Mouse (Mus musculus) stomach, embryonic 14.5 days (tissue): Measurements from ENCODE around the gene Slc35b3. TPM values are rescaled to one million over a fixed set of nuclear protein-coding genes. Genes with fewer than 3 reads are reported as not detected.

ENCODE experiments used
- ATAC-seq: fragments of 200-750 bp; cut with Nextera tagmentation; 2 replicates; pipeline ENCODE4 v1.8.0; 2017; ENCODE audit warnings: low read depth, moderate TSS enrichment; ENCODE audit not compliant: insufficient number of reproducible peaks, insufficient read depth, low FRiP score
- H3K27ac ChIP-seq: fragments of 300-500 bp; sonication (generic); 2 replicates; pipeline ENCODE4 v1.5.1; 2014; ENCODE audit warnings: mild to moderate bottlenecking, low read length, moderate library complexity, mixed read lengths
- H3K27me3 ChIP-seq: fragments of 300-500 bp; sonication (generic); 2 replicates; pipeline ENCODE4 v1.6.1; 2014; ENCODE audit warnings: low read length, control low read depth, mixed read lengths; ENCODE audit not compliant: control insufficient read depth, insufficient read depth
- H3K36me3 ChIP-seq: fragments of 300-500 bp; sonication (generic); 2 replicates; pipeline ENCODE4 v1.6.1; 2014; ENCODE audit warnings: mild to moderate bottlenecking, control low read depth, low read length, moderate library complexity, mixed read lengths; ENCODE audit not compliant: control insufficient read depth, insufficient read depth
- H3K4me1 ChIP-seq: fragments of 300-500 bp; sonication (generic); 2 replicates; pipeline ENCODE4 v1.6.1; 2014; ENCODE audit warnings: low read length, control low read depth, mixed read lengths; ENCODE audit not compliant: control insufficient read depth, insufficient read depth
- H3K4me2 ChIP-seq: fragments of 300-500 bp; sonication (generic); replicated peaks from 2 replicates; pipeline ENCODE4 v1.6.1; 2014; ENCODE audit warnings: low read depth, low read length, control low read depth
- H3K4me3 ChIP-seq: fragments of 300-500 bp; sonication (generic); 2 replicates; pipeline ENCODE4 v1.5.1; 2014; ENCODE audit warnings: low read depth, low read length, control low read depth
- H3K9ac ChIP-seq: fragments of 300-500 bp; sonication (generic); replicated peaks from 2 replicates; pipeline ENCODE4 v1.6.1; 2014; ENCODE audit warnings: low read depth, mild to moderate bottlenecking, control low read depth, low read length, moderate library complexity, mixed read lengths
- H3K9me3 ChIP-seq: fragments of 300-500 bp; sonication (generic); 2 replicates; pipeline ENCODE4 v1.6.1; 2016; ENCODE audit warnings: low read depth, low read length, control low read depth; ENCODE audit not compliant: control insufficient read depth
- WGBS: fragments of 180-500 bp; shearing (Covaris S2); extraction: QIAGEN DNeasy Blood & Tissue Kit; methylation state at CpG from one replicate; pipeline ENCODE4 v1.1.7; 2014; 5-methylcytosine and 5-hydroxymethylcytosine counted together
- polyA plus RNA-seq: library from polyadenylated mRNA; unstranded; fragments of >200 nt; fragmentation: Nextera tagmentation; extraction: Ambion mirVana; gene quantifications from 2 replicates; pipeline ENCODE4 v1.2.1, GENCODE M21; 2014

Slc35b3 gene
- polyA plus RNA-seq, 1 experiment from 2014 or later: 52.3 TPM

- Histone ChIP-seq H3K4me3 (no peak overlapping the region), H3K4me1 (no peaks in the 10 kb centered on the region), H3K9me3 (no peaks in the 10 kb centered on the region), H3K9ac (no peak overlapping the region), H3K27me3 (no peaks in the 10 kb centered on the region), H3K36me3 (peaks cover 24% of the 10 kb centered on the region; the same call in 1 of the 2 replicates), H3K27ac (no peak overlapping the region), H3K4me2 (no peak overlapping the region)
- ATAC-seq: no peak
- 78% methylated on average over 3 of the region's 3 CpGs for WGBS
These were observed 14.2 kb downstream of the Slc35b3 start for GRCm38 (mm10) chr13:38946296-38947012.

- Histone ChIP-seq H3K4me3 (no peak overlapping the region), H3K36me3 (peaks cover 22% of the 10 kb centered on the region; the same call in 1 of the 2 replicates), H3K9ac (no peak overlapping the region), H3K27ac (no peak overlapping the region), H3K27me3 (no peaks in the 10 kb centered on the region), H3K4me1 (no peaks in the 10 kb centered on the region), H3K4me2 (no peak overlapping the region), H3K9me3 (no peaks in the 10 kb centered on the region)
- 68% methylated on average over 1 of the region's 1 CpGs for WGBS
- no peak for ATAC-seq
These were observed 14.9 kb downstream of the Slc35b3 start for GRCm38 (mm10) chr13:38945767-38946166.

- no peak for ATAC-seq
- no peak overlapping the region for H3K4me2 ChIP-seq
- H3K4me3 ChIP-seq: no peak overlapping the region
- WGBS: 91% methylated on average over 6 of the region's 6 CpGs
- no peaks in the 10 kb centered on the region for H3K9me3 ChIP-seq
- H3K27ac ChIP-seq: no peak overlapping the region
- peaks cover 20% of the 10 kb centered on the region; the same call in 1 of the 2 replicates for H3K36me3 ChIP-seq
- no peaks in the 10 kb centered on the region for H3K4me1 ChIP-seq
- no peak overlapping the region for H3K9ac ChIP-seq
- no peaks in the 10 kb centered on the region for H3K27me3 ChIP-seq
These were observed 15.7 kb downstream of the Slc35b3 start for GRCm38 (mm10) chr13:38944951-38945350.

GRCm38 (mm10) chr13:38941786-38942185, 18.9 kb downstream of the Slc35b3 start:
- no peaks in the 10 kb centered on the region for H3K27me3 ChIP-seq
- H3K36me3 ChIP-seq: peaks cover 21% of the 10 kb centered on the region; the same call in 1 of the 2 replicates
- WGBS: 90% methylated on average over 4 of the region's 4 CpGs
- no peaks in the 10 kb centered on the region for H3K9me3 ChIP-seq
- H3K4me3 ChIP-seq: no peak overlapping the region
- no peaks in the 10 kb centered on the region for H3K4me1 ChIP-seq
- no peak for ATAC-seq
- no peak overlapping the region for H3K27ac ChIP-seq
- no peak overlapping the region for H3K4me2 ChIP-seq
- no peak overlapping the region for H3K9ac ChIP-seq

- no peaks in the 10 kb centered on the region for H3K4me1 ChIP-seq
- no peak overlapping the region for H3K4me2 ChIP-seq
- no peaks in the 10 kb centered on the region for H3K9me3 ChIP-seq
- no peak overlapping the region for H3K4me3 ChIP-seq
- H3K27ac ChIP-seq: no peak overlapping the region
- ATAC-seq: no peak; the same call in 1 of the 2 replicates
- no peaks in the 10 kb centered on the region for H3K27me3 ChIP-seq
- 85% methylated on average over 19 of the region's 19 CpGs for WGBS
- H3K36me3 ChIP-seq: peaks cover 21% of the 10 kb centered on the region; the same call in 1 of the 2 replicates
- no peak overlapping the region for H3K9ac ChIP-seq
These were observed 19.4 kb downstream of the Slc35b3 start for GRCm38 (mm10) chr13:38941280-38941679.

- Histone ChIP-seq H3K36me3 (peaks cover 31% of the 10 kb centered on the region), H3K9me3 (no peaks in the 10 kb centered on the region), H3K9ac (no peak overlapping the region), H3K27me3 (no peaks in the 10 kb centered on the region), H3K4me3 (no peak overlapping the region), H3K4me2 (no peak overlapping the region), H3K27ac (no peak overlapping the region), H3K4me1 (no peaks in the 10 kb centered on the region)
- WGBS: 92% methylated on average over 2 of the region's 2 CpGs
- no peak for ATAC-seq
These were observed 22.2 kb downstream of the Slc35b3 start for GRCm38 (mm10) chr13:38938433-38938832.

- H3K36me3 ChIP-seq: peaks cover 29% of the 10 kb centered on the region
- H3K27me3 ChIP-seq: no peaks in the 10 kb centered on the region
- no peaks in the 10 kb centered on the region for H3K4me1 ChIP-seq
- no peak overlapping the region for H3K27ac ChIP-seq
- no peak overlapping the region for H3K9ac ChIP-seq
- H3K9me3 ChIP-seq: no peaks in the 10 kb centered on the region
- WGBS: 87% methylated on average over 10 of the region's 10 CpGs
- no peak overlapping the region for H3K4me3 ChIP-seq
- no peak overlapping the region for H3K4me2 ChIP-seq
- ATAC-seq: no peak
These were observed 23.7 kb downstream of the Slc35b3 start for GRCm38 (mm10) chr13:38936860-38937471.

GRCm38 (mm10) chr13:38935856-38936446, 24.7 kb downstream of the Slc35b3 start:
- Histone ChIP-seq H3K4me1 (no peaks in the 10 kb centered on the region), H3K36me3 (peaks cover 29% of the 10 kb centered on the region), H3K9me3 (no peaks in the 10 kb centered on the region), H3K4me3 (no peak overlapping the region), H3K4me2 (no peak overlapping the region), H3K27ac (no peak overlapping the region), H3K27me3 (no peaks in the 10 kb centered on the region), H3K9ac (no peak overlapping the region)
- 91% methylated on average over 10 of the region's 10 CpGs for WGBS
- no peak for ATAC-seq
